Mouse (Mus musculus) gastrocnemius, postnatal 36 days (tissue): ENCODE results near the gene Dync1li1. TPM values are rescaled to one million over a fixed set of nuclear protein-coding genes. Genes with fewer than 3 reads are reported as not detected.

Experiments
- DNase-seq, 2 experiments: peaks; one replicate each; pipeline ENCODE4 v3.0.0; 2022
- intact Hi-C: fragments of 180-260 bp; cut with DNase I; formaldehyde crosslinking; loops from one replicate; pipeline ENCODE4 v1.15.1; 2025
- total RNA-seq, 2 experiments: library from RNA; stranded (reverse); gene quantifications; 2 replicates each; pipeline ENCODE4 v1.2.3; 2021

Gene Dync1li1
- total RNA-seq, 2 experiments from 2014 or later = 31.0 to 38.0 TPM

DNA sequence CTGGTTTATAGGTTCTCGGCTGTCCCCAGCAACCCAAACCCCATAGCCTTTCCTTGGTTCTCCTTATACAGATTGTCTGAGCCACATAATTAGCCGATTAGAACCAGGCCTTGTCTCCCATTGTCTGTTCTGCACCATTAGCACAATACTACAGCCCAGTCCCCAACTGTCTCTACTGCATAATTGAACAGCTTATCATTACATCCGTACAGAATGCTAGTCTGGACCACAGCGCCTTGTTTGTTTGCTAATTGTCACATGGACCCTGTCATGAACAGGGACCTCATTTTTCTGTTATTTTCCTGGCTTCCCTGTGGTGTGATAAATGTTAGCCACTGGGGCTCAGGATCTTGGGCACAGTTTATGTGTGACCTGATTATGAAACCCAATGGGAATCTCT lies 71.3 kb downstream of the Dync1li1 start:
- DNase-seq = no peak
- intact Hi-C loops = no loop called here

DNA sequence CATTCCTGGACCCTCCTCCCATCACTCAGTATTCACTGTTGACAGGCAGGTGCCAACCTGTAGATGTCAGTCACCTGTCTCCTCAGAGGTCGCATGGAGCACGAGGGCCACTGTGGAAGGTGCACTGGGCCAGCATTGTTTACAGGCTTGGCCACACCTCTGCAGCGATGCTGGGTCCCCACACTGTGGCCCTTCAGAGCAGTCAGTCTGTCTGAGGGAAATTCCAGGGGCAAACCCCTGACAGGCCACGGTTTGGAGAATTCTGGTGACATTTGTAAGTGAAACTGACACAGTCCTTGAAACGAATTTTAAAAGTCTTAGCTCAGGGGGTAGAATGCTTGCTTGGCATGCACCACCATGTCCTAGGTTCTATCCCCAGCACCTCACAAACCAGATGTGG lies 71.8 kb downstream of the Dync1li1 start:
- intact Hi-C loops = no loop called here
- no peak for DNase-seq

DNA sequence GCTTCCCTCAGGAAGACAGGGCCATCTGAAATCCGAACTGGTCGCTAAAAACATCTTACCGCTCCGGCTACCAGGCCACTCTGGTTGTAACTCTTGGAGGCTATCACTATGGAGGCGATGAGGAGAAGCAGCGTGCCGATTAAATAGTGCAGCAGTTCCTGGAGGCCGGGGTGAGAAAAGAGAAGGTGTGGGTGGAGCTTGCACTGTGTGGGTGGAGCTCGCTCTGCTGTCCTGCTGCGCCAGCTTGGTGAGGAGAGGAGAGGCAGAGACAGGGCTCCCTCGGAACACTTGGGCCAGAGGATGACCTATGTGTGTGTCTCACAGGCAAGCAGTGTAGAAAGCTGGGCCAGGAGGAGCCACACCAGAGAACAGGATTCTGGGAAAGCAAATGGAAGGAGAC lies 73.3 kb downstream of the Dync1li1 start:
- intact Hi-C loops = no loop called here
- no peak for DNase-seq

DNA sequence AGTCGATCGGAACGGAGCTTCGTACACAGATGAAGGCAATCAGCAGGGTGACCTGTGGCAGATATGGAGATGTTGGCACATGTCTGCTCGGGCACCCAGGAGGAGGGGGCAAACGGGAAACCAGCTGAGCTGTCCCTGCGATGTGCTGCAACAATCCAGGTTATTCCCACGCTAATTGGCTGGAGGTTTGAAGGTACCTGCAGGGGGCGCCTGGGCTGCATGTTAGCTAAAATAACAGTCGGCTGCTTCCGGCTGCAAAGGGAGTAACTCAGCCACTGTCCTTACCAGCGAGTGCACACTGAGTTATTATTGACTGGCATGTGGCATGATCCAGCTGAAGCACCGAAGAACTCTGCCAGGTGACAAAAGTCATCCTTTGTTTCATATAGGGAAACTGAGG lies 74.8 kb downstream of the Dync1li1 start:
- intact Hi-C loops = no loop called here
- no peak for DNase-seq

DNA sequence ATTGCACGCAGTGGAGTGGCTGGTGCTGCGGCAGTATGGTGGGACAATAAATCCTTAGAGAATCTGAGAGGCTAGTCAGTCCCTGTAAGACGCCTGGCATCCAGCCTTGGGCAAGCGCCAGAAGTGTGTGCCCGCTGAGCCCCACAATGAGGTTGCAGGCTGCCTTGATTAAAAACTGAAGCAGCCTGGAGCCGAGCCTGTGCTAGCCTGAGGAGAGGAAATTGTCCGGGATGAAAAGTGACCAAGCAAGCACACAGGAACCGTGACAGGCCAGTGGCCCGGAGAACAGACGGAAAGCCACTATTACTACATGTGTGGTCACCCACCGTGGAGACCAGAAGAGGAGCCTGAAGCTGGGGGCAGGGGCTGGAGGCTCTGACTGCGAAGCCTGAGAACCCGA lies 78.4 kb downstream of the Dync1li1 start:
- no peak for DNase-seq
- intact Hi-C loops = no loop called here

DNA sequence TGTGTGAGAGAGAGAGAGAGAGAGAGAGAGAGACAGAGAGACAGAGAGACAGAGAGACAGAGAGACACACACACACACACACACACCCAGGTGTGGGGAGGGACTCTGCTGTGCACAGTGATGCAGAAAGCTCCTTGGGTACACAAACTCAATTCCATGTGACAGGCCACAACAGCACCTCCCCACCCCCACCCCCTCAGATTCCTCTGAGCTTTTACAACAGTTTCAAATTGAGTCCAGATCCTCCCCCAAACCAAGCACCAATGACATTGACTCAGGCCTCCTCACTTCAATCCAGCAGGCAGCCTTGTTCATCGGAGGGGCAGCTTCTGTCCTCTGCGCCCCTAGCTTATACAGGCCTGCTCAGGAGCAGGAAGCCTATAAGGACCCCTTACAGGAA lies 78.9 kb downstream of the Dync1li1 start:
- DNase-seq = no peak
- intact Hi-C loops = no loop called here

DNA sequence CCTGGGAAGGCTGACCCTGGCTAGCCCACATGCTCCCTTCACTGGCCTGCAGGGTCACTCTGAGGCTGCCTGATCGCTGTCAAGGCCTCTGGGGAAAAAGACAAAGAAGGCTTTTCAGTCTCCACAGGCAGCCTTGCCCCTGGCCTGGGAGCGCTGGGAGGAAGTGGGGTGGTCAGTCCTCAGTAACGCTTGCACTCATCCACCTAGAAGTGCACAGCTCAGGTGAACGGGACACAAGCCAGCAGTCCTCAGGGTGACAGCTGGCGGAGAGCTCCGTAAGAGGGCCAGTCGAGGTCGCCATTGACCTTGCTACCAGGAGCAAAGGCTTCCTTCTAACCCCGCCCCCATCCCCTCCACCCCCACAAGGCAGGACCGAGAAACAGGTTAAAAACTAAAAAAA lies 79.5 kb downstream of the Dync1li1 start:
- no peak for DNase-seq

DNA sequence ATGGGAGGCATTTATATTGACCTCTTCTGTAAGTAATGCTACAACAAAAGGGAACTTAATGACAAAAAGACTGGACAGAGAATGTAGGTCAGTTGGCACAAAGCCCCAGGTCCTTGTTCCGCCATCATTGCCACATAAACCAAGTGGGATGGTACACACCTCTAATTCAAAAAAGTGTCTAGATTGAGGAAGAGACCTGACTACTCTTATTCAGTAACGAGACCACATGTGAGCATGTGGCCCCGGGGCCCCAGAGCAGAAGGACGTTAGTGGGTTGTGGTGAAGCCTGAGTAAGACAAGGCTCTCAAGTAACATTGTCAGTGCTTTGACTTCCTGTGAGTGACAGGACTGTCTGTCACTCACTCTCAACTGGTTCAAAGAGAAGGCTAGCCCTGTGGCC lies 81.6 kb downstream of the Dync1li1 start:
- DNase-seq = no peak
- intact Hi-C loops = no loop called here

More for the DNA sequence above, 79.5 kb downstream of the Dync1li1 start:
- intact Hi-C loops = no loop called here

DNA sequence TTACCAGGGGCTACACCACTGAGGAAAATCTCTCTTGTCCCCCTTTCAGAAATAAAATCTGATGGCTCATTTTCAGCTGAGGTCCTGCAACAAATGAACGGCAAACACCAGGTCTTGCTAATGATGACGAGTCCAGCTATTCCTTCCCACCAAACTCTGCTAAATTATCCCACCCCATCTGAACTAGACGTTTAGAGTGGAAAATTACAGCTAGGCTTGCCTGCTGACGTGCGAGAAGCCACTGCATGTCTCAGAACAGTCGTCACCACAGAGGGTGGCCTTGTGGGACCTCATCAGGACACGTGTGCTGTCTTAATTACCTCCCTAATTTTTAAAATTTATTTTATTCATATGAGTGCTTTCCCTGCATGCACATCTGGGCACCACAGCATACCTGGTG lies 83.0 kb downstream of the Dync1li1 start:
- no peak for DNase-seq
- intact Hi-C loops = no loop called here

Other genes starting within 250 kb of the Dync1li1 start
- gene Ccr4, start 183.9 kb upstream of the Dync1li1 start, total RNA-seq = not detected
- gene C130032M10Rik, start 173.1 kb upstream of the Dync1li1 start, total RNA-seq = not detected
- not detected for gene Trim71, start 124.4 kb upstream of the Dync1li1 start, total RNA-seq
- 10 to 100 TPM; 11.9 to 15.0 TPM for gene Cnot10, start 48.6 kb upstream of the Dync1li1 start, total RNA-seq
- gene Cmtm6, start 42.3 kb downstream of the Dync1li1 start, total RNA-seq = 1 to 10 TPM; 6.5 to 6.7 TPM
- 1 to 10 TPM; 4.8 to 5.3 TPM for gene Cmtm7, start 93.1 kb downstream of the Dync1li1 start, total RNA-seq
- gene Cmtm8, start 155.4 kb downstream of the Dync1li1 start, total RNA-seq = 1 to 10 TPM; 2.4 to 3.0 TPM
- gene Gpd1l, start 245.2 kb downstream of the Dync1li1 start, total RNA-seq = 10 to 100 TPM; 16.5 to 18.5 TPM